Mouse (Mus musculus): ENCODE results near the gene Mycl.

DNA sequence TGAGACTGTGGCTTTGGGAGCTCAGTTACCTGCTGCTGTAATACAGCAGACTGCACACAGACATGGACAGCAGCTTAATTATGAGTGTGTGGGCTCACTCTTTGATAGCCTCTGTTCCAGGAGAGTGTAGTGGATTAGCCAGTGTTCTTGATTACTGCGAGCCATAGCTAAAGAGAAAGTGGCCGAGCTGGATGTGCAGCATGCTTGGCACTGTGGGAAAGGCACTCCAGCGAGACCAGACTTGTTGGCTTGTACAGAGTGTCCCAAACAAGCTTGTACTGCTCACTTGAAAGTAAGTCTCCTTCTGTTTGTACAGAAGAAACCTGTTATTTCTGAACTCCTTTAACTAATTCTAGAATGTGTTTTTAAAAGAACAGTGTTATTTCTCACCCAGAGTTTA, 50.8 kb downstream of the Mycl start:
- TF ChIP-seq CTCF (IDR thresholded peaks at IDR 0.05; ENCODE audit: low read depth) (no peak), EP300 (IDR thresholded peaks at IDR 0.05; ENCODE audit: low read depth) (no peak)

Measured in liver, embryonic 14.5 days (tissue).